Mouse (Mus musculus) bone marrow macrophage, adult 2 months (primary cell): ENCODE measurements around the gene Sufu.

Source experiments
- CTCF ChIP-seq: IDR thresholded peaks from 2 replicates; pipeline ENCODE4 v1.5.1; 2012; ENCODE audit warnings: low read depth, mild to moderate bottlenecking, low read length, moderate library complexity
- POLR2A ChIP-seq: IDR thresholded peaks from 2 replicates; pipeline ENCODE4 v1.6.1; 2012; ENCODE audit warnings: mild to moderate bottlenecking, low read depth, low read length, borderline replicate concordance

DNA sequence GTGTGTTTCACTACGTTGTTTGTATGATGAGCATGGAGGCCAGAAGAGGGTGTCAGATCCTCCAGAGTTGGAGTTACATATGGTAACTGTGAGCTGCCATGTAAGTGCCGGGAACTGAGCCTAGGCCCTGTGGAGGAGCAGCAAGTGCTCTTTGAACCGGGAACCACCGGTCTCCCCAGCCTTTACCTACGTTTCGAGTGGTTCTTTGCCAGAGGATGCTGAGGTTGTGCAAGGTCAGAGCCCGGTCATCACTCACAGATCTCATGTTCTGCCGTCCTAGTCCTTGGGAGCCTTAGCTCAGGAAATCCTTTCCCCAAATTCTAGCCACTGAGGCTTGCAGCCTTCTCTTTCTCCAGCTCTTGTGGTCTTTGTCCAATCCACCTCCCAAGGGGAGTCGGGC lies 37.5 kb downstream of the Sufu start:
- TF ChIP-seq POLR2A (no peak), CTCF (no peak)
